Mouse (Mus musculus): ENCODE data around the gene Bmi1. TPM values are rescaled to one million over a fixed set of nuclear protein-coding genes. Genes with fewer than 3 reads are reported as not detected.

The Bmi1 gene
- polyA plus RNA-seq, 1 experiment from 2014 or later, result 16.0 TPM

DNA sequence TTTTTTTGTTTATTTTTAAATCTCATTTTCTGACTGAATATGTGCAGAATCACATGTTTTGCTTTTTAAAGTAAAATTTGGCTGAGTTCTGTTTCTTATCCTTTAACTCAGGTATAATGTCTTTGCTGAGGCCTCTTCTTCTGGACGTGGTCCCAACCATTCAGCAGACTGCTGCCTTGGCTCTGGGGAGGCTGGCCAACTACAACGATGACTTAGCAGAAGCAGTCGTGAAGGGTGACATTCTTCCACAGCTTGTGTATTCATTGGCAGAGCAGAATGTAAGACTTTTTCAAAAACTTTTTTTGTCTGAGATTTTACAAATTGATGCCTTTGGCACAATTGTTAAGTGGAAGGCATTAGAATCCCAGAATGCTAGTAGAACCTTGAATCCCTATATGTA, 33.5 kb downstream of the Bmi1 start:
- Histone ChIP-seq H3K9me3 (no peaks in the 10 kb centered on the region), H3K27me3 (ENCODE audit: insufficient read depth, poor library complexity, severe bottlenecking) (peaks cover 4% of the 10 kb centered on the region; the same call in 1 of the 2 replicates), H3K4me3 (no peak overlapping the region), H3K4me1 (no peaks in the 10 kb centered on the region), H3K27ac (no peak overlapping the region), H3K36me3 (no peaks in the 10 kb centered on the region)
- 74% methylated on average over 3 of the region's 3 CpGs for WGBS
- no peak for DNase-seq (ENCODE audit: low spot score)

DNA sequence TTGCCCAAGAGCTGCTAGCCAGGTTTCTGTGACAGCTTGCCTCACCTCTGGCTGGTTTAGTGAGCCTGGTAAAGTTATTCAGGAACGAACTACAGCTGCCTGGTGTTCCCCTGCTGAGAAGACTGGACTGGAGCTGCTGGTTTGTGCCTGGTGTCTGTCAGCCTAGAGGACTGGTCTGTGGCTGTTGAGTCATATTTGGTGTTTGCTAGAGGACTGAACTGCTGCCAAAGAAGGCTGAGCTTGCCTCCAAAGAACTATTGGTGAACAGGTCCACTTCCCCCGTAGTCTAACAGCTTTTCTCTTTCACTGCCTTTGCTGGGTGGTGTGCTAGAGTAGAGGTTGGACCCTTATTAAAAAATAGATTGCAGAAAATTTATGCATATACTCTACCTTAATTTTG, 36.3 kb downstream of the Bmi1 start:
- H3K4me1 ChIP-seq, result no peaks in the 10 kb centered on the region
- H3K27me3 ChIP-seq (ENCODE audit: insufficient read depth, poor library complexity, severe bottlenecking), result no peaks in the 10 kb centered on the region; the same call in 1 of the 2 replicates
- H3K36me3 ChIP-seq, result no peaks in the 10 kb centered on the region
- H3K4me3 ChIP-seq, result no peak overlapping the region
- no peaks in the 10 kb centered on the region for H3K9me3 ChIP-seq
- WGBS, result 80% methylated on average over 2 of the region's 2 CpGs
- no peak for DNase-seq (ENCODE audit: low spot score)
- no peak overlapping the region for H3K27ac ChIP-seq

GRCm38 (mm10) chr2:18714337-18714736, 37.5 kb downstream of the Bmi1 start:
- Histone ChIP-seq H3K4me1 (no peaks in the 10 kb centered on the region), H3K27ac (no peak overlapping the region), H3K36me3 (no peaks in the 10 kb centered on the region), H3K4me3 (no peak overlapping the region), H3K27me3 (ENCODE audit: insufficient read depth, poor library complexity, severe bottlenecking) (no peaks in the 10 kb centered on the region; the same call in 1 of the 2 replicates), H3K9me3 (no peaks in the 10 kb centered on the region)
- DNase-seq (ENCODE audit: low spot score), result no peak
- WGBS, result 72% methylated on average over 3 of the region's 3 CpGs

GRCm38 (mm10) chr2:18718521-18718920, 41.7 kb downstream of the Bmi1 start:
- no peak overlapping the region for H3K27ac ChIP-seq
- no peaks in the 10 kb centered on the region for H3K27me3 ChIP-seq (ENCODE audit: insufficient read depth, poor library complexity, severe bottlenecking)
- H3K36me3 ChIP-seq, result no peaks in the 10 kb centered on the region
- WGBS, result 82% methylated on average over 4 of the region's 4 CpGs
- H3K4me3 ChIP-seq, result no peak overlapping the region
- no peaks in the 10 kb centered on the region for H3K4me1 ChIP-seq
- no peak for DNase-seq (ENCODE audit: low spot score)
- H3K9me3 ChIP-seq, result no peaks in the 10 kb centered on the region

DNA sequence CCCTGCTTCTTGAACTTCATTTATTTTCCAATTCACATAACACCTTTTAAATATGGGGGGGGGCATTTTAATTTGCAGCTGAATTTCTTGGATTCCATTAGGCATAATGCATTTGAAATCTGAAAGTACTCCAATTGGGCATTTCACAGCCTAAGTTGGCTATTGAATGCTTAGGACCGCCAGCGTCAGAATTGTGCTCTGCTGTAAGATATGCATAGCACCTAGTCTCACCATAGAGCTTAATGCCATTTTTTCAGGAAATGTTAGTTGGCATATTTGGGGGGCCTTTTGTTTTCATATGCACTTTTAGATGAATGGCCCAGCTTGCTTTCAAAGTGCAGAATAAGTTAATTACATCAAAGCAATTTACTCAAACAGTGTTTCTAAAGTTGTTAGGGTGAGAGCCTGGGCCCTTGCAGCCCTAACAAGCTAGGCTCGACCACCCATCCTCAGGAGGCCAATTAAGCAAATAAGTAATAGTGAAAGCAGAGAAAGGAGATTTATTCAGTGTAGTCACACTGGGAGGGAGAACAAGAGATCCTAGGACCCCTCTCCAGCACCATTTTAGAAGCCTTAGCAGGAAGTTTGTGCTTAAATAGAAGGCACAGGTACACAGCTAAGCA, 45.5 kb downstream of the Bmi1 start:
- no peak overlapping the region for H3K4me3 ChIP-seq
- no peak overlapping the region for H3K27ac ChIP-seq
- DNase-seq (ENCODE audit: low spot score), result no peak
- no peaks in the 10 kb centered on the region for H3K36me3 ChIP-seq
- 60% methylated on average over 3 of the region's 3 CpGs for WGBS
- no peaks in the 10 kb centered on the region for H3K27me3 ChIP-seq (ENCODE audit: insufficient read depth, poor library complexity, severe bottlenecking)
- no peaks in the 10 kb centered on the region for H3K4me1 ChIP-seq
- H3K9me3 ChIP-seq, result no peaks in the 10 kb centered on the region

GRCm38 (mm10) chr2:18724462-18724861, 47.6 kb downstream of the Bmi1 start:
- WGBS, result 77% methylated on average over 1 of the region's 1 CpGs
- DNase-seq (ENCODE audit: low spot score), result no peak

GRCm38 (mm10) chr2:18725880-18726279, 49.1 kb downstream of the Bmi1 start:
- H3K27me3 ChIP-seq (ENCODE audit: insufficient read depth, poor library complexity, severe bottlenecking), result no peaks in the 10 kb centered on the region
- DNase-seq (ENCODE audit: low spot score), result no peak
- no peak overlapping the region for H3K27ac ChIP-seq
- H3K9me3 ChIP-seq, result no peaks in the 10 kb centered on the region
- 67% methylated on average over 4 of the region's 4 CpGs for WGBS
- H3K4me3 ChIP-seq, result no peak overlapping the region
- H3K4me1 ChIP-seq, result no peaks in the 10 kb centered on the region
- no peaks in the 10 kb centered on the region for H3K36me3 ChIP-seq

More at GRCm38 (mm10) chr2:18724462-18724861, 47.6 kb downstream of the Bmi1 start:
- H3K9me3 ChIP-seq, result no peaks in the 10 kb centered on the region
- H3K4me3 ChIP-seq, result no peak overlapping the region
- H3K4me1 ChIP-seq, result no peaks in the 10 kb centered on the region
- no peaks in the 10 kb centered on the region for H3K36me3 ChIP-seq
- H3K27me3 ChIP-seq (ENCODE audit: insufficient read depth, poor library complexity, severe bottlenecking), result no peaks in the 10 kb centered on the region
- no peak overlapping the region for H3K27ac ChIP-seq

DNA sequence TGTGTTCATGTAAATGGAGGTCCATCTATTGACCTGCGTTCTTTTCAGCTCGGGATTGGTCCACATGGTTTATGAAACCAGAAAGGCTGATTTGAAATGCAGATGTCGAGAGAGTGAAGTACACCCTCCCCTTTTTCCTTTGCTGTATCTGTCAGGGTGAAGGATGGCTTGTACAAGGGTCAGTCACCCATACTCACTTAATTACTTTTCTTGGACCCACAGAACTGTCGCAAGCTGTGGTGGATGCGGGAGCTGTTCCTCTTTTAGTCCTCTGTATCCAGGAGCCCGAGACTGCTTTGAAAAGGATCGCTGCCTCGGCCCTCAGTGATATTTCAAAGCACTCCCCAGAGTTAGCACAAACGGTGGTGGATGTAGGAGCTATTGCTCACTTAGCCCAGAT, 54.9 kb downstream of the Bmi1 start:
- no peaks in the 10 kb centered on the region for H3K4me1 ChIP-seq
- H3K36me3 ChIP-seq, result no peaks in the 10 kb centered on the region
- WGBS, result 52% methylated on average over 9 of the region's 9 CpGs
- no peak overlapping the region for H3K27ac ChIP-seq
- H3K4me3 ChIP-seq, result no peak overlapping the region
- H3K9me3 ChIP-seq, result no peaks in the 10 kb centered on the region
- DNase-seq (ENCODE audit: low spot score), result no peak
- H3K27me3 ChIP-seq (ENCODE audit: insufficient read depth, poor library complexity, severe bottlenecking), result no peaks in the 10 kb centered on the region

GRCm38 (mm10) chr2:18734394-18735127, 57.7 kb downstream of the Bmi1 start:
- Histone ChIP-seq H3K4me3 (no peak overlapping the region), H3K4me1 (no peaks in the 10 kb centered on the region), H3K36me3 (no peaks in the 10 kb centered on the region), H3K9me3 (no peaks in the 10 kb centered on the region), H3K27ac (no peak overlapping the region), H3K27me3 (ENCODE audit: insufficient read depth, poor library complexity, severe bottlenecking) (no peaks in the 10 kb centered on the region)
- WGBS, result 34% methylated on average over 5 of the region's 5 CpGs
- DNase-seq (ENCODE audit: low spot score), result no peak

Other genes starting within 250 kb of the Bmi1 start
- 106 and 113 TPM in 2 replicates for gene Commd3, start 4.6 kb upstream of the Bmi1 start, polyA plus RNA-seq (2016; fragmentation: Nextera tagmentation; extraction: Ambion mirVana)
- gene Spag6, start 17.0 kb downstream of the Bmi1 start, polyA plus RNA-seq (2016; fragmentation: Nextera tagmentation; extraction: Ambion mirVana), result not detected in 2 replicates

All from heart, embryonic 10.5 days (tissue).